Mouse (Mus musculus) MEL (cell line): Measurements from ENCODE around the gene Otogl. TPM values are rescaled to one million over a fixed set of nuclear protein-coding genes. Genes with fewer than 3 reads are reported as not detected.

Experiments used
- DNase-seq: peaks from one replicate; pipeline ENCODE4 v3.0.0; 2011; ENCODE audit warnings: low read depth, low spot score
- H3K27ac ChIP-seq: 2 replicates; pipeline ENCODE4 v1.5.1; 2012; ENCODE audit warnings: low read depth, mild to moderate bottlenecking, control low read depth, low read length, moderate library complexity; ENCODE audit not compliant: control insufficient read depth
- H3K27me3 ChIP-seq, 2 experiments: fragments of 150-350 bp in 1 of 2; sonication (generic) in 1 of 2; 2 replicates each; pipeline ENCODE4 v1.6.1; 2012; ENCODE audit warnings: low read length in 2 of 2, mild to moderate bottlenecking in 2 of 2, improper control_type of control experiment in 1 of 2, moderate library complexity in 1 of 2; ENCODE audit not compliant: insufficient read depth in 2 of 2, control insufficient read depth in 1 of 2
- H3K36me3 ChIP-seq, 2 experiments: 2 replicates each; pipeline ENCODE4 v1.6.1; 2012 to 2014; ENCODE audit warnings: low read length in 2 of 2, improper control_type of control experiment in 1 of 2, inconsistent platforms in 1 of 2, mild to moderate bottlenecking in 1 of 2; ENCODE audit not compliant: insufficient read depth in 2 of 2, control insufficient read depth in 1 of 2
- H3K4me1 ChIP-seq, 2 experiments: fragments of 150-350 bp in 1 of 2; sonication (generic) in 1 of 2; 2 replicates each; pipeline ENCODE4 v1.6.1; 2012; ENCODE audit warnings: low read length in 2 of 2, improper control_type of control experiment in 1 of 2, mild to moderate bottlenecking in 1 of 2; ENCODE audit not compliant: insufficient read depth in 2 of 2, control insufficient read depth in 1 of 2
- H3K4me3 ChIP-seq, 2 experiments: fragments of 150-350 bp in 1 of 2; sonication (generic) in 1 of 2; 2 replicates each; pipeline ENCODE4 v1.5.1; 2012; ENCODE audit warnings: low read depth in 2 of 2, low read length in 2 of 2, mild to moderate bottlenecking in 2 of 2, moderate library complexity in 2 of 2, control low read depth in 1 of 2, improper control_type of control experiment in 1 of 2; ENCODE audit not compliant: control insufficient read depth in 1 of 2, insufficient read depth in 1 of 2
- H3K79me2 ChIP-seq: 2 replicates; pipeline ENCODE4 v1.6.1; 2012; ENCODE audit warnings: mild to moderate bottlenecking, low read length, moderate library complexity; ENCODE audit not compliant: control insufficient read depth, poor library complexity, insufficient read depth
- H3K9ac ChIP-seq: 2 replicates; pipeline ENCODE4 v1.6.1; 2012; ENCODE audit warnings: low read depth, mild to moderate bottlenecking, control low read depth, low read length, moderate library complexity; ENCODE audit not compliant: control insufficient read depth, poor library complexity, severe bottlenecking
- H3K9me3 ChIP-seq: fragments of 150-350 bp; sonication (generic); replicated peaks from 2 replicates; pipeline ENCODE4 v1.6.1; 2012; ENCODE audit warnings: mild to moderate bottlenecking, low read length, improper control_type of control experiment, moderate library complexity; ENCODE audit not compliant: insufficient read depth
- CHD1 ChIP-seq: IDR thresholded peaks from 2 replicates; pipeline ENCODE4 v1.6.1; 2012; ENCODE audit warnings: low read depth, mild to moderate bottlenecking, inconsistent platforms, low read length, improper control_type of control experiment
- CHD2 ChIP-seq: IDR thresholded peaks from 2 replicates; pipeline ENCODE4 v1.6.1; 2011; ENCODE audit warnings: low read length, improper control_type of control experiment
- CTCF ChIP-seq, 3 experiments: IDR thresholded peaks in 2 of 3; conservative IDR thresholded peaks in 1 of 3; 2 replicates each; pipeline ENCODE4 v1.5.1; 2011 to 2012; ENCODE audit warnings: low read length in 3 of 3, low read depth in 2 of 3, mild to moderate bottlenecking in 2 of 3, improper control_type of control experiment in 1 of 3, inconsistent platforms in 1 of 3, mixed read lengths in 1 of 3, moderate library complexity in 1 of 3; ENCODE audit not compliant: control insufficient read depth in 1 of 3, insufficient read depth in 1 of 3, poor library complexity in 1 of 3, severe bottlenecking in 1 of 3
- ETS1 ChIP-seq: IDR thresholded peaks from 2 replicates; pipeline ENCODE4 v1.6.1; 2012; ENCODE audit warnings: low read depth, mild to moderate bottlenecking, inconsistent platforms, low read length, improper control_type of control experiment, moderate library complexity
- JUND ChIP-seq: IDR thresholded peaks from 2 replicates; pipeline ENCODE4 v1.6.1; 2011; ENCODE audit warnings: low read depth, mild to moderate bottlenecking, improper control_type of control experiment, low read length
- MAFK ChIP-seq: IDR thresholded peaks from 2 replicates; pipeline ENCODE4 v1.6.1; 2011; ENCODE audit warnings: low read depth, mild to moderate bottlenecking, low read length, improper control_type of control experiment, borderline replicate concordance
- MXI1 ChIP-seq: IDR thresholded peaks from 2 replicates; pipeline ENCODE4 v1.6.1; 2011; ENCODE audit warnings: mild to moderate bottlenecking, low read depth, low read length, improper control_type of control experiment
- MYB ChIP-seq: IDR thresholded peaks from 2 replicates; pipeline ENCODE4 v1.6.1; 2011; ENCODE audit warnings: mild to moderate bottlenecking, low read depth, low read length, improper control_type of control experiment
- MYC ChIP-seq: IDR thresholded peaks from 2 replicates; pipeline ENCODE4 v1.6.1; 2011; ENCODE audit warnings: low read depth, mild to moderate bottlenecking, low read length, improper control_type of control experiment, moderate library complexity
- POLR2AphosphoS2 ChIP-seq: IDR thresholded peaks from 2 replicates; pipeline ENCODE4 v1.6.1; 2011; ENCODE audit warnings: low read length, improper control_type of control experiment
- POLR2AphosphoS5 ChIP-seq: IDR thresholded peaks from 2 replicates; pipeline ENCODE4 v1.6.1; 2012; ENCODE audit warnings: low read depth, borderline replicate concordance, mild to moderate bottlenecking, inconsistent platforms, low read length, moderate library complexity, mixed read lengths
- RAD21 ChIP-seq: IDR thresholded peaks from 2 replicates; pipeline ENCODE4 v1.6.1; 2011; ENCODE audit warnings: mild to moderate bottlenecking, low read depth, low read length, improper control_type of control experiment
- UBTF ChIP-seq: IDR thresholded peaks from 2 replicates; pipeline ENCODE4 v1.6.1; 2012; ENCODE audit warnings: low read depth, mild to moderate bottlenecking, inconsistent platforms, low read length, improper control_type of control experiment, moderate library complexity, borderline replicate concordance; ENCODE audit not compliant: insufficient read depth
- USF2 ChIP-seq, 2 experiments: IDR thresholded peaks; 2 replicates each; pipeline ENCODE4 v1.6.1; 2011 to 2012; ENCODE audit warnings: improper control_type of control experiment in 2 of 2, low read length in 2 of 2, borderline replicate concordance in 1 of 2, inconsistent platforms in 1 of 2, low read depth in 1 of 2, mild to moderate bottlenecking in 1 of 2; ENCODE audit not compliant: insufficient read depth in 1 of 2
- ZC3H11A ChIP-seq: IDR thresholded peaks from 2 replicates; pipeline ENCODE4 v1.6.1; 2012; ENCODE audit warnings: low read depth, mild to moderate bottlenecking, inconsistent platforms, low read length, improper control_type of control experiment
- polyA plus RNA-seq, 2 experiments: library from polyadenylated mRNA; stranded (reverse) in 1 of 2; unstranded in 1 of 2; fragments of >175 nt in 1 of 2; fragments of >200 nt in 1 of 2; gene quantifications; 2 replicates each; pipeline versions ENCODE4 v1.2.1 to v1.2.4; 2012; ENCODE audit warnings: low replicate concordance in 2 of 2, low read depth in 1 of 2; ENCODE audit not compliant: insufficient read length in 2 of 2, insufficient read depth in 1 of 2, missing spikeins in 1 of 2
- total RNA-seq: library from RNA; depleted of rRNA; stranded (reverse); fragments of 300-350 nt; gene quantifications from 2 replicates; pipeline ENCODE4 v1.2.3, GENCODE M21; 2012

Otogl gene
- total and polyA plus RNA-seq, 3 experiments, result not detected

- no peak for DNase-seq
- Histone ChIP-seq H3K9me3 (no peaks in the 10 kb centered on the region), H3K36me3 (no peaks in the 10 kb centered on the region; a peak in 1 of 4 replicates), H3K4me1 (no peaks in the 10 kb centered on the region), H3K27me3 (no peaks in the 10 kb centered on the region; a peak in 1 of 4 replicates), H3K4me3 (no peak overlapping the region), H3K27ac (no peak overlapping the region), H3K79me2 (no peaks in the 10 kb centered on the region), H3K9ac (no peak overlapping the region)
- TF ChIP-seq POLR2AphosphoS5 (no peak), MXI1 (no peak), MYC (no peak), RAD21 (no peak), POLR2AphosphoS2 (no peak), MYB (no peak), ETS1 (no peak), CTCF (IDR thresholded peaks at IDR 0.05 in 2 of 3, conservative IDR thresholded peaks at IDR 0.05 in 1 of 3; ENCODE audit: control insufficient read depth in 1 of 3, insufficient read depth in 1 of 3, low read depth in 2 of 3, low read length in 3 of 3, poor library complexity in 1 of 3, severe bottlenecking in 1 of 3) (no peak)
These were observed 34.4 kb upstream of the Otogl start for GRCm38 (mm10) chr10:107946348-107946747.

GRCm38 (mm10) chr10:107943859-107944258 lies 31.9 kb upstream of the Otogl start:
- Histone ChIP-seq H3K9ac (no peak overlapping the region), H3K4me3 (no peak overlapping the region), H3K36me3 (no peaks in the 10 kb centered on the region; a peak in 1 of 4 replicates), H3K27me3 (no peaks in the 10 kb centered on the region; a peak in 1 of 4 replicates), H3K4me1 (no peaks in the 10 kb centered on the region), H3K27ac (no peak overlapping the region), H3K9me3 (no peaks in the 10 kb centered on the region), H3K79me2 (no peaks in the 10 kb centered on the region)
- no peak for DNase-seq
- TF ChIP-seq USF2 (IDR thresholded peaks at IDR 0.05; ENCODE audit: borderline replicate concordance in 1 of 2, insufficient read depth in 1 of 2, low read depth in 1 of 2, low read length in 2 of 2) (no peak), ZC3H11A (no peak), CHD1 (no peak), RAD21 (no peak), MAFK (no peak), UBTF (no peak)

- no peak overlapping the region for H3K27ac ChIP-seq
- TF ChIP-seq CHD2 (no peak), JUND (no peak)
- no peaks in the 10 kb centered on the region for H3K4me1 ChIP-seq
These were observed 29.4 kb upstream of the Otogl start for GRCm38 (mm10) chr10:107941188-107941900.

More at GRCm38 (mm10) chr10:107941188-107941900, 29.4 kb upstream of the Otogl start:
- Histone ChIP-seq H3K27me3 (no peaks in the 10 kb centered on the region; a peak in 1 of 4 replicates), H3K9me3 (no peaks in the 10 kb centered on the region), H3K9ac (no peak overlapping the region), H3K79me2 (no peaks in the 10 kb centered on the region), H3K36me3 (no peaks in the 10 kb centered on the region), H3K4me3 (no peak overlapping the region)
- no peak for DNase-seq
